Mouse (Mus musculus): ENCODE measurements at regions not wholly inside any gene's neighbourhood (a gene's known extent, or its start where the extent isn't known, plus 50 kb on each side); places are given as distances from the start of the nearest gene placed in this dataset.

DNA sequence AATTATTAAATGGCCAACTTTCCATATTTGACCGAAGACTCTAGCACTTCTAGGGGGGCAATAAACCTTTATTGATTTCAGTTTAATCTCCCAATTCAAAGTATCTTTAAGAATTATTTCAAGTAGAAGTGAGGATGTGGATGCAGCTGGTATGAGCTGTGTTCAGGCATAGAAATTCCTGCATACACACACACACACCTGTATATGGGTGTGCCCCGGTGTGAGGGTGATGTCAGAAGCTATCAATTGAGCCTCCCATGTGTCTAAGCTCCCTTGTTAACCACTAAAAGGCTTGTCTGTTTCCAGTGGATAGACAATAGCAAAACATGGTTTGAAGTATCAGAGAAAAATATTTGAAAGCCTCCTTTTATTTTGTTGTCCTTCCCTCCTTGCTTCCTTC is 114.3 kb downstream of the Foxa2 start:
- no peak for TF ChIP-seq CTCF (IDR thresholded peaks at IDR 0.05; ENCODE audit: low read depth)
- no peak for TF ChIP-seq EP300 (IDR thresholded peaks at IDR 0.05; ENCODE audit: low read depth)
- Histone ChIP-seq H3K36me3 (replicated peaks; ENCODE audit: insufficient read depth, low read length) (no peaks in the 10 kb centered on the region), H3K27me3 (ENCODE audit: insufficient read depth, low read length) (no peaks in the 10 kb centered on the region), H3K9ac (replicated peaks) (no peak overlapping the region), H3K4me2 (ENCODE audit: low read depth, low read length) (no peak overlapping the region), H3K4me3 (ENCODE audit: low read depth, low read length) (no peak overlapping the region), H3K27ac (ENCODE audit: low read depth) (no peak overlapping the region), H3K9me3 (ENCODE audit: low read length) (peaks cover 4% of the 10 kb centered on the region; the same call in 1 of the 2 replicates), H3K4me1 (ENCODE audit: insufficient read depth) (no peaks in the 10 kb centered on the region)
- DNase-seq (no peak), ATAC-seq (no peak)
- 72% methylated on average over 2 of the region's 2 CpGs for WGBS (ENCODE audit: insufficient replicate concordance)

DNA sequence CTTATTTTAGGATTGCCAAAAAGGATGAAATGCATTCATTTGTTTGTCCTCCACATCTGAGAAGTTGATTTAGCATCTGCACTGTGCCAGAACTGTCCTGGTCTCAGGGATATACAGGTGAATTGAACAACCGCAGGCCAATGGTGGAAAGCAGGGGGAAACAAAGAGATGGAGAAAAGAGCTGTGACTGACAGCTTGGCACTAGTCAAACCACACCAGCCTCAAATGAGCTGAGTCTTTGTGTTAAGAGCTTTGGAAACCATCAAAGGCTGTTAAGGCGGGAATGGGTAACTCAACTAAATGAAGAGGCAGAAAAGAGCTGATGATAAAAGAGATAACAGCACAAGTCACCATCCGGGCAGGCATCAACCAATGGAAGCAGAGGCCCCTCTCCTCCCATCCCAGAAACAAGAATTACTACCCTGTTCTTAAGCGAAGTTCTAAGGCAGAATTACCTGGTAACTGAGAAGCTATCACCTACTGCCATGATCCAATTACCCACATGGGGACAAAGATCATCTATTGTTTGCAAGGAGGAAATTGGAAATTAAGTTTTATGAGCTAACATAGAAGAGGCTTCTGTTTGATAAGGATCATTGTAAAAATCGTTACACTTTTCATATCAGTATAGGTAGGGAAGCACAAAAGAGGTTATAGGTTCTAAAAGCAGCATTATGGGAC is 117.6 kb downstream of the Foxa2 start:
- no peak for TF ChIP-seq EP300 (IDR thresholded peaks at IDR 0.05; ENCODE audit: low read depth)
- TF ChIP-seq CTCF (IDR thresholded peaks at IDR 0.05; ENCODE audit: low read depth) = no peak
- no peaks in the 10 kb centered on the region for H3K27me3 ChIP-seq (ENCODE audit: insufficient read depth, low read length)
- H3K4me2 ChIP-seq (ENCODE audit: low read depth, low read length) = no peak overlapping the region
- ATAC-seq (no peak), DNase-seq (no peak)
- no peaks in the 10 kb centered on the region for H3K4me1 ChIP-seq (ENCODE audit: insufficient read depth)
- WGBS (ENCODE audit: insufficient replicate concordance) = 58% methylated on average over 5 of the region's 5 CpGs
- no peak overlapping the region for H3K9ac ChIP-seq (replicated peaks)
- H3K9me3 ChIP-seq (ENCODE audit: low read length) = no peaks in the 10 kb centered on the region
- H3K4me3 ChIP-seq (ENCODE audit: low read depth, low read length) = no peak overlapping the region
- H3K36me3 ChIP-seq (replicated peaks; ENCODE audit: insufficient read depth, low read length) = no peaks in the 10 kb centered on the region
- H3K27ac ChIP-seq (ENCODE audit: low read depth) = no peak overlapping the region

DNA sequence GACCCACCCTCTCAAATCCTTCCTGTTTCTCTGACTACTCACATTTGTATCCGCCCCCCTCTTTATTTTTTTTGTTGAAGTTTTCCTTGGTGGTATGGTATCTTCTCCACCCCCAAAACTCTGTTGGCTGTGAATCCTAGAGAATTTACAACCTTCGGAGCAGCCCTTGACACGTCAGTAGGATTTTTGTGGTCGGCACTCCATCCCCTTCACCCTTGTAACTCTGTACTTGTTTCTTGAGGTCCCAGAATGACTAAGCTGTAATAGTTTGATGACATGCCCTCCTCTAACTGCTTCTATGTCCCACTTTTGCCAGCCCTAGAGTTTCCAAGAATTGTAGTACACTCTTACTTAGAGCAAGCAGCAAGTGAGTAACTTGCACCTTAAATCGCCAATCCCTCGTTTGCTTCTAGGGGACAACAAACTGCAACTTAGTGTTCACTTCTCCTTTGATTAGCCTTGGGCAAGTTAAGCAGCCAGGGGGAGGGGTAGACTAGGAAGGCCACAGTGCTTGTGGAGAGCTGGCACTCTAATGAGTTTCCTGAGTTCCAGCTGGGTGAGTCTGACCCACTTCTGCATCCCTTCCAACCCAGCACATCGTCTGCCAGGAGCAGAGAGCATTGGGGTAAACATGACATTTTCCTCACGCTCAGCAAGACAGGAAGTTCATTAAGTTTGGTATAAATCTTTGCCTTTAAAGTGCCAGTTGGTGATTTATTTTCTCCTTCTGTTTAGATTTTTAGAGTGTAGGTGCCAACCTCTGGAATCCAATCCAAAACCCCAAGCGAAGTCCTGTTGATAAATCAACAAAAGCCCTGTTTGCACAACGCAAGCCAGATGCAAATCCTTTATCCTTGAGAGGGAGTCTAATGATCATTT is 118.7 kb downstream of the Foxa2 start:
- Histone ChIP-seq H3K4me1 (ENCODE audit: insufficient read depth) (no peaks in the 10 kb centered on the region), H3K9me3 (ENCODE audit: low read length) (no peaks in the 10 kb centered on the region), H3K4me2 (ENCODE audit: low read depth, low read length) (no peak overlapping the region), H3K9ac (replicated peaks) (no peak overlapping the region), H3K4me3 (ENCODE audit: low read depth, low read length) (no peak overlapping the region), H3K27ac (ENCODE audit: low read depth) (no peak overlapping the region), H3K36me3 (replicated peaks; ENCODE audit: insufficient read depth, low read length) (no peaks in the 10 kb centered on the region), H3K27me3 (ENCODE audit: insufficient read depth, low read length) (no peaks in the 10 kb centered on the region)
- 40% methylated on average over 10 of the region's 10 CpGs for WGBS (ENCODE audit: insufficient replicate concordance)
- no peak for ATAC-seq
- TF ChIP-seq CTCF (IDR thresholded peaks at IDR 0.05; ENCODE audit: low read depth) (no peak), EP300 (IDR thresholded peaks at IDR 0.05; ENCODE audit: low read depth) (no peak)
- no peak for DNase-seq

DNA sequence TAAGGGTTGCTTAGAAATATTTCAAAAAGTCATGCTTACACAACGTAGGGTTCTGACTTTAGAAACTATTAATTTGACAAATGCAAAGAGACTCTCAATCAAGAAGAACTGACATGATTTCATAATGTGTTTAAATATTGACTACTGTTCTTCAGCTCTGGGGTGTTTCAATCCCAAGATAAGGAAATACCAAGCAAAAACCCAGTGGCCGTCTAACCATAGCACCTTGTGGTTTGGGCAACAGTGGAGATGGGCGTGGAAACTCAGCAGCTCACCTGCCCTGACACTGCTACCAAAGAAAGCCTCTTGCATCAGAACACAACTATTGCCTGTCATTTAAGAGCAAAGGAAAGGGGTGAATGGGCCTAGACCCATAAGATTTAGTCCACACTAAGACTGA is 119.9 kb downstream of the Foxa2 start:
- H3K9me3 ChIP-seq (ENCODE audit: low read length) = no peaks in the 10 kb centered on the region
- H3K27ac ChIP-seq (ENCODE audit: low read depth) = no peak overlapping the region
- TF ChIP-seq CTCF (IDR thresholded peaks at IDR 0.05; ENCODE audit: low read depth) = no peak
- TF ChIP-seq EP300 (IDR thresholded peaks at IDR 0.05; ENCODE audit: low read depth) = no peak

DNA sequence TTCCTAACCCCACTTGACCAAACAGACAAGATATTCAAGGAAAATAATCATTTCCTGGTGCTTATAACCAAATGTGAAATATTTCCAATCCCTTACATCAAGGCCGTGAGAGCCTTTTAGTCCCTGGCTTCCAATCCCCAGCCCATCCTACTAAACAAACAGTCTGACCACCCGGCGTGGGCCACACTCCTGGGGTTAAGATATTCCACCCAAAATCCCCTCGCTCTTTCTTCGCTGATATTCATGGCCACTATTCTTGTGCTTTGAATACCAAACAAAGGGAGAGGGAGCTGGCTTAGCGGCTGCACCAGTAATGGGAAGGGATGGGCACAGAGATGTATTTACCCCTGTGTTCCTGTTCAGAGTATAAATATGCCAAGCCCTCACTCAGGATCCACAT is 139.4 kb downstream of the Foxa2 start:
- Histone ChIP-seq H3K4me2 (ENCODE audit: low read depth, low read length) (no peak overlapping the region), H3K27ac (ENCODE audit: low read depth) (no peak overlapping the region), H3K4me3 (ENCODE audit: low read depth, low read length) (no peak overlapping the region), H3K27me3 (ENCODE audit: insufficient read depth, low read length) (no peaks in the 10 kb centered on the region), H3K4me1 (ENCODE audit: insufficient read depth) (peaks cover 7% of the 10 kb centered on the region; the same call in 1 of the 2 replicates), H3K36me3 (replicated peaks; ENCODE audit: insufficient read depth, low read length) (no peaks in the 10 kb centered on the region), H3K9ac (replicated peaks) (no peak overlapping the region), H3K9me3 (ENCODE audit: low read length) (no peaks in the 10 kb centered on the region)
- no peak for TF ChIP-seq CTCF (IDR thresholded peaks at IDR 0.05; ENCODE audit: low read depth)
- TF ChIP-seq EP300 (IDR thresholded peaks at IDR 0.05; ENCODE audit: low read depth) = no peak
- DNase-seq (no peak), ATAC-seq (no peak)
- WGBS (ENCODE audit: insufficient replicate concordance) = 71% methylated on average over 6 of the region's 6 CpGs

More for the DNA sequence above, 119.9 kb downstream of the Foxa2 start:
- no peak for ATAC-seq
- Histone ChIP-seq H3K9ac (replicated peaks) (no peak overlapping the region), H3K4me3 (ENCODE audit: low read depth, low read length) (no peak overlapping the region), H3K4me2 (ENCODE audit: low read depth, low read length) (no peak overlapping the region), H3K27me3 (ENCODE audit: insufficient read depth, low read length) (no peaks in the 10 kb centered on the region), H3K36me3 (replicated peaks; ENCODE audit: insufficient read depth, low read length) (no peaks in the 10 kb centered on the region), H3K4me1 (ENCODE audit: insufficient read depth) (no peaks in the 10 kb centered on the region)
- DNase-seq = no peak
- WGBS (ENCODE audit: insufficient replicate concordance) = 63% methylated on average over 3 of the region's 3 CpGs
